Mouse (Mus musculus) stomach, postnatal 0 days (tissue): Measurements from ENCODE around the gene Strn4.

ENCODE experiments used
- CTCF ChIP-seq: IDR thresholded peaks from 2 replicates; pipeline ENCODE4 v1.5.1; 2016; ENCODE audit warnings: antibody characterized with exemption, low read depth, mild to moderate bottlenecking, moderate library complexity
- EP300 ChIP-seq: optimal IDR thresholded peaks from 2 replicates; pipeline ENCODE3; 2016; ENCODE audit warnings: antibody characterized with exemption

GRCm38 (mm10) chr7:16775888-16776287 is 39.8 kb upstream of the Strn4 start:
- TF ChIP-seq CTCF (no peak), EP300 (no peak)
